In genomic region chr5:114794609-114795008, GRCm38 (mm10) we compare ENCODE assay signal across 14 mouse cellular contexts. TPM values are rescaled to one million over a fixed set of nuclear protein-coding genes. Genes with fewer than 3 reads are reported as not detected.
DNase-seq lines count a peak whose midpoint lies in the region; ATAC-seq lines count a peak whose summit lies in the region.
"Had no signal": no experiment of that assay in that cellular context is flagged by ENCODE, and none has a peak within 500 bp of the region (broad histone marks: within the 10 kb centered on the region; RNA-seq: fewer than 3 reads in every experiment).

No protein-coding gene starts in this region.

- H3K4me2 ChIP-seq in kidney, embryonic 16.5 days (replicated peaks; ENCODE audit: low read depth, low read length) = no peak overlapping the region
- H3K4me2 ChIP-seq in neural tube, embryonic 13.5 days = no peak overlapping the region
- no peak overlapping the region for H3K4me2 ChIP-seq in hindbrain, embryonic 15.5 days
- H3K4me2 ChIP-seq: forebrain, embryonic 13.5 days had no signal

- H3K9ac ChIP-seq in kidney, embryonic 16.5 days (replicated peaks; ENCODE audit: low read length) = 0 out of 2 replicates have a peak overlapping the region, but pooled peaks have one; percentile 9
- H3K9ac ChIP-seq in neural tube, embryonic 13.5 days = no peak overlapping the region
- no peak overlapping the region for H3K9ac ChIP-seq in hindbrain, embryonic 15.5 days
- H3K9ac ChIP-seq: forebrain, embryonic 13.5 days had no signal

- no peaks in the 10 kb centered on the region for H3K27me3 ChIP-seq in kidney, embryonic 16.5 days (ENCODE audit: insufficient read depth, low read length)
- no peaks in the 10 kb centered on the region for H3K27me3 ChIP-seq in neural tube, embryonic 13.5 days
- no peaks in the 10 kb centered on the region for H3K27me3 ChIP-seq in hindbrain, embryonic 15.5 days
- H3K27me3 ChIP-seq: forebrain, embryonic 13.5 days had no signal

- H3K4me1 ChIP-seq in kidney, embryonic 16.5 days (ENCODE audit: insufficient read depth, low read length) = peaks cover 14% of the 10 kb centered on the region; the same call in 1 of the 2 replicates
- H3K4me1 ChIP-seq in neural tube, embryonic 13.5 days (replicated peaks) = peaks cover 22% of the 10 kb centered on the region
- peaks cover 25% of the 10 kb centered on the region for H3K4me1 ChIP-seq in hindbrain, embryonic 15.5 days (replicated peaks)

- H3K36me3 ChIP-seq in kidney, embryonic 16.5 days (ENCODE audit: insufficient read depth, low read length) = peaks cover 34% of the 10 kb centered on the region
- peaks cover 67% of the 10 kb centered on the region for H3K36me3 ChIP-seq in neural tube, embryonic 13.5 days
- H3K36me3 ChIP-seq in hindbrain, embryonic 15.5 days = peaks cover 52% of the 10 kb centered on the region

- no peak for ATAC-seq in kidney, embryonic 16.5 days (ENCODE audit: low FRiP score, low TSS enrichment)
- ATAC-seq in neural tube, embryonic 13.5 days (ENCODE audit: low read depth) = no peak
- no peak for ATAC-seq in hindbrain, embryonic 15.5 days (ENCODE audit: low FRiP score, low read depth)
- ATAC-seq: forebrain, embryonic 13.5 days had no signal

- no peak overlapping the region for H3K4me3 ChIP-seq in kidney, embryonic 16.5 days (ENCODE audit: low read length)
- H3K4me3 ChIP-seq in neural tube, embryonic 13.5 days = no peak overlapping the region
- H3K4me3 ChIP-seq in hindbrain, embryonic 15.5 days = no peak overlapping the region
- H3K4me3 ChIP-seq: forebrain, embryonic 13.5 days had no signal

- DNase-seq in kidney, adult 18-20 months = no peak
- no peak for DNase-seq in neural tube, embryonic 10.5 days (ENCODE audit: extremely low spot score, low spot score)
- DNase-seq in adrenal gland, postnatal 14 days = no peak
- DNase-seq in spleen, adult 12 weeks (ENCODE audit: low spot score) = no peak
- DNase-seq: gastrocnemius, postnatal 25 days; heart, postnatal 10 days; kidney, adult 8-10 months; layer of hippocampus, postnatal 36 days; thymus, postnatal 36 days had no signal

- no peak overlapping the region for H3K27ac ChIP-seq in kidney, embryonic 16.5 days (ENCODE audit: low read length)
- 0 out of 2 replicates have a peak overlapping the region, but pooled peaks have one; percentile 49 for H3K27ac ChIP-seq in neural tube, embryonic 13.5 days (replicated peaks)
- H3K27ac ChIP-seq in hindbrain, embryonic 15.5 days (replicated peaks) = 0 out of 2 replicates have a peak overlapping the region, but pooled peaks have one; percentile 21
- H3K27ac ChIP-seq: forebrain, embryonic 13.5 days had no signal

- no peaks in the 10 kb centered on the region for H3K9me3 ChIP-seq in kidney, embryonic 16.5 days (ENCODE audit: low read length)
- H3K9me3 ChIP-seq in neural tube, embryonic 13.5 days = no peaks in the 10 kb centered on the region
- H3K9me3 ChIP-seq in hindbrain, embryonic 15.5 days = no peaks in the 10 kb centered on the region
- H3K9me3 ChIP-seq: forebrain, embryonic 13.5 days had no signal

- WGBS in kidney, embryonic 16.5 days = 75% methylated on average over 4 of the region's 4 CpGs
- WGBS in neural tube, embryonic 13.5 days = 60% methylated on average over 4 of the region's 4 CpGs
- 45% methylated on average over 4 of the region's 4 CpGs for WGBS in hindbrain, embryonic 15.5 days

RNA-seq across cellular contexts. Expression of gene Git2, which starts 19.3 kb away (rescaled TPM):
- 45.7 and 50.1 TPM in 2 replicates for polyA plus RNA-seq in kidney, embryonic 16.5 days (2015; fragmentation: Nextera tagmentation; extraction: Ambion mirVana)
- polyA plus RNA-seq in neural tube, embryonic 13.5 days (2015; fragmentation: Nextera tagmentation; extraction: Ambion mirVana) = 47.5 and 52.1 TPM in 2 replicates
- polyA plus RNA-seq in hindbrain, embryonic 15.5 days (2015; fragmentation: Nextera tagmentation; extraction: Ambion mirVana) = 51.2 and 52.8 TPM in 2 replicates
- total RNA-seq in adrenal gland, postnatal 14 days (2021) = 42.7 and 49.4 TPM in 2 replicates

RNA-seq across cellular contexts. Expression of gene Ankrd13a, which starts 20.1 kb away (rescaled TPM):
- polyA plus RNA-seq in kidney, embryonic 16.5 days (2015; fragmentation: Nextera tagmentation; extraction: Ambion mirVana) = 15.6 and 33.9 TPM in 2 replicates
- 50.3 and 52.0 TPM in 2 replicates for polyA plus RNA-seq in neural tube, embryonic 13.5 days (2015; fragmentation: Nextera tagmentation; extraction: Ambion mirVana)
- 35.8 and 36.2 TPM in 2 replicates for polyA plus RNA-seq in hindbrain, embryonic 15.5 days (2015; fragmentation: Nextera tagmentation; extraction: Ambion mirVana)
- 89.4 and 95.0 TPM in 2 replicates for total RNA-seq in adrenal gland, postnatal 14 days (2021)

RNA-seq across cellular contexts. Expression of gene 1500011B03Rik, which starts 28.7 kb away (rescaled TPM):
- polyA plus RNA-seq in kidney, embryonic 16.5 days (2015; fragmentation: Nextera tagmentation; extraction: Ambion mirVana) = 105 and 111 TPM in 2 replicates
- 243 and 266 TPM in 2 replicates for polyA plus RNA-seq in neural tube, embryonic 13.5 days (2015; fragmentation: Nextera tagmentation; extraction: Ambion mirVana)
- polyA plus RNA-seq in hindbrain, embryonic 15.5 days (2015; fragmentation: Nextera tagmentation; extraction: Ambion mirVana) = 266 and 286 TPM in 2 replicates
- 36.8 and 43.6 TPM in 2 replicates for total RNA-seq in adrenal gland, postnatal 14 days (2021)

RNA-seq across cellular contexts. Expression of gene 4930519G04Rik, which starts 58.9 kb away (rescaled TPM):
- not detected in 2 replicates for polyA plus RNA-seq in kidney, embryonic 16.5 days (2015; fragmentation: Nextera tagmentation; extraction: Ambion mirVana)
- not detected in 2 replicates for polyA plus RNA-seq in neural tube, embryonic 13.5 days (2015; fragmentation: Nextera tagmentation; extraction: Ambion mirVana)
- polyA plus RNA-seq in hindbrain, embryonic 15.5 days (2015; fragmentation: Nextera tagmentation; extraction: Ambion mirVana) = not detected in 2 replicates
- not detected in 2 replicates for total RNA-seq in adrenal gland, postnatal 14 days (2021)
- total RNA-seq: gastrocnemius, postnatal 25 days; heart, postnatal 10 days; layer of hippocampus, postnatal 36 days; liver, adult 2 months had no signal
- polyA plus RNA-seq: forebrain, embryonic 13.5 days; liver, adult 2 months had no signal
